Mouse (Mus musculus) spleen, adult 2 months (tissue): ENCODE results near the gene Trim75. TPM values are rescaled to one million over a fixed set of nuclear protein-coding genes. Genes with fewer than 3 reads are reported as not detected.
"Not testable (repeated sequence)": the region's sequence is repeated elsewhere in the genome, so short reads cannot be mapped to it uniquely, and the experiment has no call there.

ENCODE experiments used
- DNase-seq, 2 experiments: peaks; one replicate each; pipeline versions ENCODE4 v3.0.0 to v3.0.0-alpha.2; 2012 to 2021; ENCODE audit warnings: low spot score in 2 of 2, low read depth in 1 of 2
- H3K27ac ChIP-seq: fragments of 200-500 bp; 2 replicates; pipeline ENCODE4 v1.5.1; 2012; ENCODE audit warnings: low read length, inconsistent platforms; ENCODE audit not compliant: insufficient read depth
- H3K27me3 ChIP-seq: fragments of 200-500 bp; 2 replicates; pipeline ENCODE4 v1.6.1; 2012; ENCODE audit warnings: mild to moderate bottlenecking, moderate library complexity, low read length, inconsistent platforms; ENCODE audit not compliant: control insufficient read depth, insufficient read depth
- H3K36me3 ChIP-seq: fragments of 200-500 bp; 2 replicates; pipeline ENCODE4 v1.6.1; 2012; ENCODE audit warnings: mild to moderate bottlenecking, low read length, inconsistent platforms; ENCODE audit not compliant: control insufficient read depth, insufficient read depth
- H3K4me1 ChIP-seq: fragments of 200-500 bp; 2 replicates; pipeline ENCODE4 v1.6.1; 2011; ENCODE audit warnings: inconsistent platforms; ENCODE audit not compliant: control insufficient read depth, insufficient read depth, insufficient read length
- H3K4me3 ChIP-seq: fragments of 200-500 bp; 2 replicates; pipeline ENCODE4 v1.5.1; 2011; ENCODE audit warnings: mild to moderate bottlenecking, inconsistent platforms; ENCODE audit not compliant: insufficient read depth, insufficient read length; ENCODE audit errors: extremely low read depth
- CTCF ChIP-seq: fragments of 200-500 bp; IDR thresholded peaks from 2 replicates; pipeline ENCODE4 v1.5.1; 2011; ENCODE audit warnings: mild to moderate bottlenecking, inconsistent platforms; ENCODE audit not compliant: insufficient read depth, insufficient read length, insufficient replicate concordance; ENCODE audit errors: extremely low read depth
- POLR2A ChIP-seq: fragments of 200-500 bp; IDR thresholded peaks from 2 replicates; pipeline ENCODE4 v1.6.1; 2011; ENCODE audit warnings: low read depth, low read length, inconsistent platforms
- WGBS: fragments of 180-500 bp; shearing (Covaris S2); methylation state at CpG from one replicate; pipeline ENCODE4 v1.1.7; 2018; 5-methylcytosine and 5-hydroxymethylcytosine counted together
- polyA plus RNA-seq: library from polyadenylated mRNA; depleted of rRNA; stranded (reverse); fragments of >200 nt; gene quantifications from 2 replicates; pipeline ENCODE4 v1.2.3, GENCODE M21; 2012

Gene Trim75
- polyA plus RNA-seq, 1 experiment, result not detected

DNA sequence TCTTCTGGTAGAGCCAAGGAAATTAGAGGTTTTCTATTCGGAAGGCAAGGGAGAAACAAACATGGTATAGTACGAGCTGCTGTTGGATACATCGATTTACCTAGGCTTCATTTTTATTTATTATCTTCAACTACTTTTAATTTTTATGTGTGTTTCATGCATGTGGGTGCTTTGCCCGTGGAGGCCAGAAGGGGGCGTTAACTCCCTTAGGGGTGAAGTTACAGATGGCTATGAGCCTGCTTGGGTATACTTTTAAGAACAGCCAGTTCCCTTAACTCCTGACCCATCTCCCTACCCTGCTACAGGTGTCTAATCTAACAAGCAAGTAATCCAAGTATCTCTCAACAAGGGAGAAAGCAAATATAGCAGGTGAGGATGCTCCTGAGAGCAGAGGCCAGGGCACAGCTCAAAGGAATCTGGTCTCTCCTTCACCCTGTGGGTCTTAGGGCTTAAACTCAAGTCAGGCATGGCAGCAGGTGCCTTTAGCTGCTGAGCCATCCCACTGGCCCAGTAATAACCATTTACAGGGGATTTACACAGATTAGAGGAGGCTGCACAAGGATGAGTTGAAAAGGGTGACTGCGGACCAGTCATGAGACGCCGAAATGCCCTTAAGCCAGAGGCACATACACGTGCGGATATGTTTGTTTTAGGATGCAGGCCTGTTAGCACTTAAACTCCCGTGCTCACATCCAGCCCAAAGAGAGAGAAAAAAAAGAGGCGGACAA lies 41.5 kb upstream of the Trim75 start:
- TF ChIP-seq CTCF (no peak), POLR2A (no peak)
- Histone ChIP-seq H3K36me3 (no peaks in the 10 kb centered on the region), H3K27me3 (no peaks in the 10 kb centered on the region), H3K27ac (no peak overlapping the region), H3K4me1 (no peaks in the 10 kb centered on the region), H3K4me3 (no peak overlapping the region)
- no peak for DNase-seq
- WGBS, result 87% methylated on average over 12 of the region's 12 CpGs

- peak; percentile 32; the same call in 1 of the 2 replicates for TF ChIP-seq CTCF
- TF ChIP-seq POLR2A, result no peak
- peak in 1 of 2 experiments; percentile 30 for DNase-seq
- Histone ChIP-seq H3K4me3 (no peak overlapping the region), H3K36me3 (no peaks in the 10 kb centered on the region), H3K4me1 (no peaks in the 10 kb centered on the region), H3K27ac (no peak overlapping the region), H3K27me3 (no peaks in the 10 kb centered on the region)
- 50% methylated on average over 8 of the region's 8 CpGs for WGBS
These were observed 34.9 kb upstream of the Trim75 start for GRCm38 (mm10) chr8:65022485-65022884.

GRCm38 (mm10) chr8:65018423-65018822 lies 30.8 kb upstream of the Trim75 start, which contains the start of the genes Trim61 and Trim60:
Gene Trim61 (minus strand): TSS chr8:65018523.
Gene Trim60 (minus strand): TSS chr8:65018584.
- no peak within 1 kb of the TSS for H3K27ac ChIP-seq
- H3K4me3 ChIP-seq, result no peak within 1 kb of the TSS
- no peaks in the 10 kb centered on the region for H3K4me1 ChIP-seq
- TF ChIP-seq CTCF, result no peak
- no peak for TF ChIP-seq POLR2A
- 84% methylated on average over 8 of the region's 8 CpGs for WGBS
- H3K36me3 ChIP-seq, result no peaks in the 10 kb centered on the region
- no peak for DNase-seq
- H3K27me3 ChIP-seq, result no peaks in the 10 kb centered on the region

DNA sequence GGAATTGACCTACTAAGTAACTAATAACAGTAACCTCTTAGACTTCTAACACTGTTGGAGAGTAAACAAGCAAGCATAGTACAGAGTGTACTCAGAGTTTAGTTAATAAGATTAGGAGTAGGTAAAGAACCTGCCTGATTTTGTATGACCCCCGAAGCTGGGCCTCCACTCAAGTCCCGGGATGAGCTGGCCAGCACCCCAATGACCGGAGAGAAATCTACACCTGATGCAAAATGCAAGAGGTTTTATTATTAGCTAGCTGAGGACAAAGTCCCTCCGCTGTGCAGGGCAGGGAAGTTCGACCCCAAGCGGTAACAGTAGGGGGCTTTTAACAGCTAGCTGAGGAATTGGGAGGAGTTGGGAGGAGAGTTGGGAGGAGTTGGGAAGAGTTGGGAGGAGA lies 20.0 kb upstream of the Trim75 start:
- 87% methylated on average over 6 of the region's 6 CpGs for WGBS
- not testable (repeated sequence) for H3K27me3 ChIP-seq, H3K36me3 ChIP-seq, DNase-seq, H3K27ac ChIP-seq, H3K4me3 ChIP-seq, H3K4me1 ChIP-seq

- no peaks in the 10 kb centered on the region for H3K4me1 ChIP-seq
- TF ChIP-seq CTCF, result no peak
- TF ChIP-seq POLR2A, result no peak
- H3K27ac ChIP-seq, result no peak overlapping the region
- WGBS, result 85% methylated on average over 4 of the region's 4 CpGs
- DNase-seq, result no peak
- no peaks in the 10 kb centered on the region for H3K27me3 ChIP-seq
- H3K4me3 ChIP-seq, result no peak overlapping the region
- H3K36me3 ChIP-seq, result no peaks in the 10 kb centered on the region
These were observed 11.3 kb upstream of the Trim75 start for GRCm38 (mm10) chr8:64998806-64999365.

GRCm38 (mm10) chr8:64983150-64983897 lies 4.3 kb downstream of the Trim75 start:
- no peaks in the 10 kb centered on the region for H3K27me3 ChIP-seq
- H3K4me1 ChIP-seq, result no peaks in the 10 kb centered on the region
- H3K4me3 ChIP-seq, result no peak overlapping the region
- no peak for DNase-seq
- H3K27ac ChIP-seq, result no peak overlapping the region
- WGBS, result 64% methylated on average over 20 of the region's 20 CpGs
- TF ChIP-seq CTCF, result no peak
- TF ChIP-seq POLR2A, result no peak
- no peaks in the 10 kb centered on the region for H3K36me3 ChIP-seq
